Mouse (Mus musculus) v-Abl transformed pro-B cells (cell line): ENCODE results near the gene Gm29776.

Experiments used
- in situ Hi-C, 2 experiments: fragments of 400-800 bp; cut with MboI; formaldehyde crosslinking; loops; one replicate each; pipeline ENCODE4 v1.15.1; 2025; ENCODE audit not compliant: unreplicated experiment in 2 of 2

Gene Gm29776

DNA sequence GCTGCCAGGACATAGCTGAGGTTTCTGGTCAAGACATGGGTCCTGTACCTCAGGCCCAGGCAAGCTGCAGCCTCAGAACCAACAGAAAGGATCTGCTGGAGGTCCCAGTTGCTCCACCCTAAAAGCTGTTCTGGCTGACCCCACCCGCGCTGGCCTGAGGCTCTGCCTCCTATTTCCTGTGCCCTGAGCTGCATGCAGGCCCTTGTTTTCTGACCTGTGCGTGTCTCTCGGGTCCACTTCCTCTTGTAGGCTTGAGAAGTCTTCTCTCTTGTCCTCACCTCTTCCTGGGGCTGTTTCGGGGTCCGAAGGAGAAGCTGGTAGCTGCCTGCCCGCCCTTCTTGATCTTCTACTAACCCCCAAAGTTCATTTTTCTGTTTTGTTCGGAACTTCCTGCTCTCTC is 14.2 kb upstream of the Gm29776 start:
- in situ Hi-C loops, result loop anchor here (10.0 to 25.0 kb wide), 4 partner anchors 142 to 651 kb away; partner anchors contain the start of genes Ngdn (in 1 of the 2), Thtpa (in 1 of the 2) and Zfhx2 (in 1 of the 2)

GRCm38 (mm10) chr14:54712074-54712473 is 13.4 kb upstream of the Gm29776 start, which contains the start of gene Cebpe:
Gene Cebpe (minus strand): TSS chr14:54712174.
- in situ Hi-C loops, result loop anchor here (10.0 to 25.0 kb wide), 4 partner anchors 143 to 650 kb away; partner anchors contain the start of genes Ngdn (in 1 of the 2), Thtpa (in 1 of the 2) and Zfhx2 (in 1 of the 2)

GRCm38 (mm10) chr14:54709054-54709453 is 10.4 kb upstream of the Gm29776 start:
- in situ Hi-C loops, result loop anchor here (10.0 to 25.0 kb wide), 3 partner anchors 134 to 647 kb away; partner anchors contain the start of gene Ajuba (in 1 of the 2)

- in situ Hi-C loops, result loop anchor here (10.0 to 25.0 kb wide), 3 partner anchors 132 to 644 kb away; partner anchors contain the start of gene Ajuba (in 1 of the 2)
These were observed 8.1 kb upstream of the Gm29776 start for GRCm38 (mm10) chr14:54706589-54707320.

DNA sequence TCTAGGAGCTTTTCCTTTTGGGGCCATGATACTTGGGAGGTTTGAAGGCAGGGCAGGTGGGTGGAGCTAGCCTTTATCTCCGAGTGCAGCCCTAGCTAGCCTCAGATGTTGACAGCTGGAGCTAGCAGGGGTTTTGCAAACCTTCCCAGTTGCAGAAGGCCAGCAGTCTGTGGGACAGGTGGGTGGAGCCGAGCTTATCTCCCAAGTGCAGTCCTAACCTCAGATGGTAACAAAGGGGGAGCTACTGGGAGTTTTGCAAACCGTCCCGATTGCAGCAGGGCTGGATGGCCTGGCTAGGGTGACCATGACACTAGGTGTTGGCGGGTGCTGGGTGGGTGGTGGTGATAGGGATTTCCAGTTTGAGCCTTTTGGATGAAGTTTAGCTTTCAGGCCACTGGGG is 7.2 kb upstream of the Gm29776 start:
- in situ Hi-C loops, result loop anchor here (10.0 to 25.0 kb wide), 3 partner anchors 131 to 644 kb away; partner anchors contain the start of gene Ajuba (in 1 of the 2)

- in situ Hi-C loops, result loop anchor here (5.0 to 25.0 kb wide), 5 partner anchors 51 to 641 kb away; partner anchors contain the start of gene Ajuba (in 1 of the 2)
These were observed 4.6 kb upstream of the Gm29776 start for GRCm38 (mm10) chr14:54703207-54703606.

DNA sequence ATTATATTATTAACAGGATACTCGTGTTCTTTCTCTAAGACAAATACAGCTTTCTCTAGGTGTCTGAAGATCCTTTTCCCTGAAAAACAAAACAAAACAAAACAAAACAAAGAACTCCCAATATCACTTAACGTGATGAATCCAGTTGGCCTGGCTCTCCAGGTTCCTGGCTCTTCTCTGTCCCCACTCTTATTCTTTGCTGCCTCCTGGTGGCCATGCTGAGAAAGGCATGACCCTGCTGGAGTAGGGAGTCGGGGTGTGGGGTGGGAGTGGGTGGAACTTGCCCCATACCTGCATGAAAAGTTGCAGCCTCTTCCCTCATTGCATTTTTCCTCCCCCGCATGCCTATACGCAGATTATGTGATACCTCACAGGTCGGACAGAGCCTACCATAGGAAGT is 2.7 kb upstream of the Gm29776 start:
- in situ Hi-C loops, result loop anchor here (5.0 to 25.0 kb wide), 5 partner anchors 49 to 639 kb away; partner anchors contain the start of gene Ajuba (in 1 of the 2)

- in situ Hi-C loops, result no loop called here
These were observed 953 bp upstream of the Gm29776 start for GRCm38 (mm10) chr14:54699586-54699985.

- in situ Hi-C loops, result no loop called here
These were observed 1.9 kb downstream of the Gm29776 start for GRCm38 (mm10) chr14:54696752-54697151.

GRCm38 (mm10) chr14:54695042-54695441 is 3.6 kb downstream of the Gm29776 start:
- in situ Hi-C loops, result no loop called here

- in situ Hi-C loops, result no loop called here
These were observed 11.4 kb downstream of the Gm29776 start for GRCm38 (mm10) chr14:54687251-54687650.

- in situ Hi-C loops, result no loop called here
These were observed 12.0 kb downstream of the Gm29776 start, which contains the start of gene Acin1 for GRCm38 (mm10) chr14:54686522-54687143. Gene Acin1 (minus strand): TSS chr14:54686931.

GRCm38 (mm10) chr14:54686063-54686521 is 12.5 kb downstream of the Gm29776 start, which contains the start of gene 1700123O20Rik:
Gene 1700123O20Rik (plus strand): TSS chr14:54686216.
- in situ Hi-C loops, result no loop called here

- in situ Hi-C loops, result no loop called here
These were observed 13.2 kb downstream of the Gm29776 start for GRCm38 (mm10) chr14:54685471-54685870.

- in situ Hi-C loops, result no loop called here
These were observed 16.2 kb downstream of the Gm29776 start for GRCm38 (mm10) chr14:54682396-54682795.

- in situ Hi-C loops, result no loop called here
These were observed 19.9 kb downstream of the Gm29776 start for GRCm38 (mm10) chr14:54678657-54679304.

GRCm38 (mm10) chr14:54676290-54676689 is 22.3 kb downstream of the Gm29776 start:
- in situ Hi-C loops, result no loop called here

GRCm38 (mm10) chr14:54674317-54674716 is 24.3 kb downstream of the Gm29776 start:
- in situ Hi-C loops, result no loop called here

- in situ Hi-C loops, result no loop called here
These were observed 29.3 kb downstream of the Gm29776 start for GRCm38 (mm10) chr14:54669381-54669780.

DNA sequence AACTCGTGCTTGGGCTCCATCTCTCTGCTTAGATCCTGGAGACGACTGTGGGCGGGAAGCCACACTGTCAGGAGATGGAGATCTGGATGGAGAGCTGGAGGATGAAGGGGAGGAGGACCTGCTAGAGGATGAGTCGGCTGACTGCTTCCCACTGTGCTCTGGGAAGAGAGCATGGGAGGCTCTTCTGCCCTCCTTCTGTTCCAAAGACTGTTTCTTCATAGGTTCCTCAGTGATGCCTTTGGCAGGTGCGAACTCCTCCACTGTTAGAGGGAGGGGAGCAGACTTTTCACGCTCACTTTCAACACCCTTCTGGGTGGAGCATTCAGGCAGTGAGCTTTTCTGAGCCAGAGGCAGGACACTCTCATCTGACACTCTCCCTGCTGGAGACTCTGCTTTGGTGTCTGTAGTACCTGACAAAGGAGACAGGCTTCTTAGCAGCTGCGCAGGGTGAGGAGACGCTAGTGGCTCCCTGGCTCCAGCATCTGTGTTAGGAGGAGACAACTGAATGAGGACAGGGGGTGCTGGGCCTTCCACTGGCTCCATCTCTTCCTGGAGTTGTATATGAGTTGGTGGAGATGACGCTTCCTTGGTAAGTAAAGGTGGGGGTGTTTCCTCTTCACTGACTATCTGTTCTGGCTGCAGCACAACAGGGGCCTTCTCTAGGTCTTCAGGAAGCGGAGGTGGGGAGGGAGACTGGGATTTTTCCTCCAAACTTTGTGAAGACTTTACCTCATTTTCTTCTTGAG is 34.0 kb downstream of the Gm29776 start:
- in situ Hi-C loops, result no loop called here
